Mouse (Mus musculus) limb, embryonic 15.5 days (tissue): Measurements from ENCODE around the gene Cgref1. TPM values are rescaled to one million over a fixed set of nuclear protein-coding genes. Genes with fewer than 3 reads are reported as not detected.

ENCODE experiments used
- ATAC-seq: fragments of 200-750 bp; cut with Nextera tagmentation; 2 replicates; pipeline ENCODE4 v1.8.0; 2017; ENCODE audit warnings: low read depth, moderate TSS enrichment; ENCODE audit not compliant: insufficient number of reproducible peaks, low FRiP score, low TSS enrichment
- H3K27ac ChIP-seq: fragments of 300-500 bp; sonication (generic); 2 replicates; pipeline ENCODE4 v1.5.1; 2015; ENCODE audit warnings: moderate library complexity, mild to moderate bottlenecking, inconsistent platforms
- H3K27me3 ChIP-seq: fragments of 300-500 bp; sonication (generic); 2 replicates; pipeline ENCODE4 v1.6.1; 2015; ENCODE audit warnings: inconsistent platforms
- H3K36me3 ChIP-seq: fragments of 300-500 bp; sonication (generic); 2 replicates; pipeline ENCODE4 v1.6.1; 2015; ENCODE audit warnings: inconsistent platforms
- H3K4me1 ChIP-seq: fragments of 300-500 bp; sonication (generic); 2 replicates; pipeline ENCODE4 v1.6.1; 2015; ENCODE audit warnings: inconsistent platforms
- H3K4me2 ChIP-seq: fragments of 300-500 bp; sonication (generic); 2 replicates; pipeline ENCODE4 v1.6.1; 2015; ENCODE audit warnings: mild to moderate bottlenecking, inconsistent platforms
- H3K4me3 ChIP-seq: fragments of 300-500 bp; sonication (generic); 2 replicates; pipeline ENCODE4 v1.5.1; 2015; ENCODE audit warnings: mild to moderate bottlenecking, inconsistent platforms
- H3K9ac ChIP-seq: fragments of 300-500 bp; sonication (generic); 2 replicates; pipeline ENCODE4 v1.6.1; 2015; ENCODE audit warnings: inconsistent platforms
- H3K9me3 ChIP-seq: fragments of 300-500 bp; sonication (generic); 2 replicates; pipeline ENCODE4 v1.6.1; 2016; ENCODE audit warnings: inconsistent platforms
- WGBS: fragments of 180-500 bp; shearing (Covaris S2); methylation state at CpG from one replicate; pipeline ENCODE4 v1.1.7; 2015; 5-methylcytosine and 5-hydroxymethylcytosine counted together
- polyA plus RNA-seq: library from polyadenylated mRNA; unstranded; fragments of >200 nt; fragmentation: Nextera tagmentation; extraction: Ambion mirVana; gene quantifications from 2 replicates; pipeline ENCODE4 v1.2.1, GENCODE M21; 2015

Gene Cgref1
- polyA plus RNA-seq, 1 experiment from 2014 or later, result 21.0 TPM

DNA sequence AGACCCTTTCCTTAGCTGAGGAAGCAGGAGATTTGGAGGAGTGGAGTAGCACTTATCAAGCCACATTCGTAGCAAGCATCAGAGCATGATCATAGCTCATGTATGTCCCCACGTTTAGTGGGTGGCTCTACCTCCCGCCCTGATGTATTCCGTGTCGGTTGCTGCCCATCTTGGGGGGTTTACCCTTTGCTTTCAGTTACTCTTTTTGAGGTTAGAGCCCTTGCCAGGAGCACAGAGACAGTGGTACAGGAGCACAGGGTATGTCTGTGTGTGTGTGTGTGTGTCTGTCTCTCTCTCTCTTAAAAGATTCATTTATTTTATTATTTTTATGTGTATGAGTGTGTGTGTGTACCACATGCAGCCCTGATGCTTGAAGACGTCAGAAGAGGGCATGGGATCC is 22.3 kb downstream of the Cgref1 start:
- H3K9ac ChIP-seq, result no peak overlapping the region
- peaks cover 32% of the 10 kb centered on the region for H3K36me3 ChIP-seq
- no peak overlapping the region for H3K4me3 ChIP-seq
- WGBS, result 80% methylated on average over 6 of the region's 6 CpGs
- no peak overlapping the region for H3K4me2 ChIP-seq
- peaks cover 51% of the 10 kb centered on the region for H3K4me1 ChIP-seq
- H3K27ac ChIP-seq, result no peak overlapping the region
- no peaks in the 10 kb centered on the region for H3K27me3 ChIP-seq
- no peaks in the 10 kb centered on the region for H3K9me3 ChIP-seq
- ATAC-seq, result no peak

DNA sequence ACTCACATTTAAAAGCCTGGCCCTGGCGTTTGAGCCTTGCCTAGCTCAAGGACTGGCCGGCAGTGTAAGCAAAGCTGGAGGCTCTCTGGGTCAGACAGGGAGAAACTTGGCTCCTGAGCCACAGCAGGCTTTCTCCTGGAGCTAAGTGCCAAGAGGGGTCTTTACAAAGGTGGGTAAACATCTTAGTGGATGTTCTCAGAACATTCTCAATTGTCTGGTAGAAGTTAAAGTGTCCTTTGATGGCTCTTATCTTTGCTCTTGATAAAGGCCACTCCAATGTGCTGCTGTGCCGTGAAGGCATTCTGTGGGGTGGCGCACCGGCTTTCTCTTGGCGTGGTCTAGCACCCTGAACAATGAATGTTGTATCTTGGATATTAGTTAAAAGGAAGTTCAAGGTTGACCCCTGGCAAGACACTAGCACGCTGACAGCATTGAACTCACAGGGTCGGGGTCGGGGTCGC is 22.8 kb downstream of the Cgref1 start:
- no peaks in the 10 kb centered on the region for H3K27me3 ChIP-seq
- ATAC-seq, result no peak
- H3K4me2 ChIP-seq, result peak overlapping the region; percentile 76
- H3K4me3 ChIP-seq, result peak overlapping the region; percentile 49; the same call in 1 of the 2 replicates
- H3K27ac ChIP-seq, result peak overlapping the region; percentile 92
- peaks cover 38% of the 10 kb centered on the region for H3K36me3 ChIP-seq
- WGBS, result 69% methylated on average over 10 of the region's 10 CpGs
- no peak overlapping the region for H3K9ac ChIP-seq
- no peaks in the 10 kb centered on the region for H3K9me3 ChIP-seq
- peaks cover 54% of the 10 kb centered on the region for H3K4me1 ChIP-seq

DNA sequence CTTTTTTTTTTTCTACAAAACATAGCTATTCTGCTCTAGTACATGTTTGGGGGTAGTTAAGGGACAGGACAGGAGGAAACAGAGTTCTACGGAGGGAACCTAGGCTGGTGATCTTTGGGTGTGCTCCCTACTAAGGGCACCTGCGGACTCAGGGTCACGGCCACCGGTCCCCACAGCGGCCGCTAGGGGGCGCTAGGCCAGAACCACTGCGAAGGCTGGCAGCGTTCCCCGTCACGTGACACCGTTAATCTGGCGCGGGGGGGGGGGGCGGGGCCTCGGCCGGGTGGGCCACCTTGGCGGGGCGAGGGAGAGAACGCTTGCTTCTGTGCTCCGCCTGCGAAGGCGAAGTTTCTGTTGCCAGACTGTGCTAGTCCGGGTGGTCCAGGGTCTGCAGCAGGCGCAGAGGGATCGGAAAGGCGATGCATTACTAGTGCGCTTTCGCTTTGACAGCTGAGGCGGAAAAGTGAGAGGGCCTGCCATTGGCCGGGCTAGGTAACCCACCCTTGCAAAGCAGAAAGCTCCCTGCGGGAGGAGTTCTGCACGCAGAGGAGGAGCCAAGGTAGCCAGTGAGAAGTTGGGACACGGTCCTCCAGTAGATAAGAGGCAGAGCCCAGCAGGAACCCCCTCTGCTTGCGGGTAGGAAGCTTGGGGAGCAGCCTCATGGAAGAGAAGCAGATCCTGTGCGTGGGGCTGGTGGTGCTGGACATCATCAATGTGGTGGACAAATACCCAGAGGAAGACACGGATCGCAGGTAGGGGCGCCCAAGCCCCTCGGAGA is 23.9 kb downstream of the Cgref1 start, which contains the start of gene Khk:
Khk (plus strand) TSS at position 176 of the 778 bp plus-strand sequence.
- H3K4me1 ChIP-seq, result peaks cover 65% of the 10 kb centered on the region
- peak; percentile 83 for ATAC-seq

DNA sequence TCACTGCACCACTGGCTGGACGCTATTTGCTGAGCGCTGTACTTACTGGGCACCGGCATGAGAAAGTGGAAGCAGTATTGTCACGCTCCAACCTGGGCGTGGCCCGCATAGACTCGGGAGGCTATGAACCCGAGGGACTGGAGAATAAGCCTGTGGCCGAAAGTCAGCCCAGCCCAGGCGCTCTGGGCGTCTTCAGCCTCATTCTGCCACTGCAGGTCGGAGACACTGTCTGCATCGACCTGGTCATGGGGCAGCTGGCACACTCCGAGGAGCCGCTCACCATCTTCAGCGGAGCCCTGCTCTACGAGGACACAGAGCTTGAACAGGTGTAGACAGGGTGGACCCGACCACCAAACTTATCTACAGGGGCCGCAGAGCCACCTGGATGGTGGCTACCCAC is 24.8 kb downstream of the Cgref1 start:
- no peak overlapping the region for H3K4me2 ChIP-seq
- no peak overlapping the region for H3K4me3 ChIP-seq
- peak overlapping the region; percentile 67; the same call in 1 of the 2 replicates for H3K27ac ChIP-seq
- no peaks in the 10 kb centered on the region for H3K9me3 ChIP-seq
- no peaks in the 10 kb centered on the region for H3K27me3 ChIP-seq
- 69% methylated on average over 19 of the region's 19 CpGs for WGBS
- no peak overlapping the region for H3K9ac ChIP-seq
- H3K4me1 ChIP-seq, result peaks cover 70% of the 10 kb centered on the region
- peaks cover 46% of the 10 kb centered on the region for H3K36me3 ChIP-seq
- ATAC-seq, result no peak

More for the DNA sequence above, 23.9 kb downstream of the Cgref1 start, which contains the start of gene Khk:
- peak within 1 kb of the TSS; percentile 42 for H3K9ac ChIP-seq
- WGBS, result under 1% methylated on average over 38 of the region's 40 CpGs
- H3K27ac ChIP-seq, result peak within 1 kb of the TSS; percentile 92
- peak within 1 kb of the TSS; percentile 49 for H3K4me3 ChIP-seq
- peak within 1 kb of the TSS; percentile 76 for H3K4me2 ChIP-seq
- no peaks in the 10 kb centered on the region for H3K9me3 ChIP-seq
- no peaks in the 10 kb centered on the region for H3K27me3 ChIP-seq
- peaks cover 46% of the 10 kb centered on the region for H3K36me3 ChIP-seq

DNA sequence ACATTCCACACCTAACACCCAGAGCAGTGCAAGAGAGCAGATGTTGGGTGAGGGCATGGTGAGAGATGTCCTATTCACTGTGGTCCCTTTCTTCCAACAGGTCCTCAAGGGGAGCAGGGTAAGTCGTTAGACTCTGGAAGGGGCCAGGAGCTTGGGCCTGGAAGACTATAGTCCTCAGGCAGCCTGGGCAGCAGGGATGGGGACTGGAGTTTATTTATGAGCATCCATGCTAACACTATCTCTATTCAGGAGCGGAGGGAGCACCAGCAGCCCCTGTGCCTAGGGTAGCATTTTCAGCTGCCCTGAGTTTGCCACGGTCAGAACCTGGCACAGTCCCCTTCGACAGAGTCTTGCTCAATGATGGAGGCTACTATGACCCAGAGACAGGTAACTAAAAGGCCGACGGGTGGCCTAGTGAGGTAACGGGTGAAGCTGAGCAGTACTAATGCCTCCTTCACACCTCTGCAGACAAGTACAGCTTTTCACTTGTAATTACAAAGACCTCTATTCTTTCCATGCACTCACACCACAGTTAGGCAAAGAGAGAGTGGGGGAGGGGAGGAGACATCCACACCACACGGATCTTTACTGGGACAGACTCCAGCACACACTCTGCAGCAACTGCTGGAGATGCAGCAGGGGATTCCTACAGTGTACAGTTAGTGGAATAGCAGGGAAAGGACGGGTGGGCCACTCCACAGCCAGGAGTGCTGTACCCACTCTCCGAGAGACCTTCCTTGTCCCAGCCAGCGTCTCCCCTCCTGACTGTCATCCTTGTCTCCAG is 25.4 kb downstream of the Cgref1 start:
- 0 out of 2 replicates have a peak, but pooled peaks have one; percentile 20 for ATAC-seq
- Histone ChIP-seq H3K9me3 (no peaks in the 10 kb centered on the region), H3K4me2 (no peak overlapping the region), H3K4me3 (no peak overlapping the region), H3K9ac (no peak overlapping the region), H3K27ac (peak overlapping the region; percentile 67), H3K36me3 (peaks cover 44% of the 10 kb centered on the region), H3K4me1 (peaks cover 76% of the 10 kb centered on the region), H3K27me3 (no peaks in the 10 kb centered on the region)
- 64% methylated on average over 11 of the region's 11 CpGs for WGBS

DNA sequence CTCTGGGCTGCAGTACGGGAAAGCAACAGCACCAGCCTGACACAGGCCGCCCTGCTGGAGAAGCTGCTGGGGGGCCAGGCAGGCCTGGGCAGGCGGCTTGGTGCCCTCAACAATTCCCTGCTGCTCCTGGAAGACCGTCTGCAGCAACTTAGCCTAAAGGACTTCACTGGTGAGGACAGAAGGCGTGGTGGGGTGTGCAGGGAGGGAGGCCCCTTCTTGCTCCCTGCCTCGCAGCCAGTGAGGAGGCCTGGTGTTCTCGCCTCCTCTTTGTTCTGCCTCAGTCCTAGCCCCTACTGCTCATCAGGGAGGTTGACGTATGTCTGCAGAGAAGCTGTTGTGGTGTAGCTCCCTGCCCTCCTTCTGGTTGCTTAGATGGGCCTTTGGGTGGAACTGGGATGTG is 26.7 kb downstream of the Cgref1 start:
- Histone ChIP-seq H3K36me3 (peaks cover 44% of the 10 kb centered on the region), H3K4me1 (peaks cover 86% of the 10 kb centered on the region), H3K9me3 (no peaks in the 10 kb centered on the region), H3K27ac (0 out of 2 replicates have a peak overlapping the region, but pooled peaks have one; percentile 54), H3K4me2 (no peak overlapping the region), H3K27me3 (no peaks in the 10 kb centered on the region), H3K4me3 (no peak overlapping the region), H3K9ac (no peak overlapping the region)
- ATAC-seq, result no peak
- whole genome bisulfite sequencing, result 71% methylated on average over 8 of the region's 8 CpGs

DNA sequence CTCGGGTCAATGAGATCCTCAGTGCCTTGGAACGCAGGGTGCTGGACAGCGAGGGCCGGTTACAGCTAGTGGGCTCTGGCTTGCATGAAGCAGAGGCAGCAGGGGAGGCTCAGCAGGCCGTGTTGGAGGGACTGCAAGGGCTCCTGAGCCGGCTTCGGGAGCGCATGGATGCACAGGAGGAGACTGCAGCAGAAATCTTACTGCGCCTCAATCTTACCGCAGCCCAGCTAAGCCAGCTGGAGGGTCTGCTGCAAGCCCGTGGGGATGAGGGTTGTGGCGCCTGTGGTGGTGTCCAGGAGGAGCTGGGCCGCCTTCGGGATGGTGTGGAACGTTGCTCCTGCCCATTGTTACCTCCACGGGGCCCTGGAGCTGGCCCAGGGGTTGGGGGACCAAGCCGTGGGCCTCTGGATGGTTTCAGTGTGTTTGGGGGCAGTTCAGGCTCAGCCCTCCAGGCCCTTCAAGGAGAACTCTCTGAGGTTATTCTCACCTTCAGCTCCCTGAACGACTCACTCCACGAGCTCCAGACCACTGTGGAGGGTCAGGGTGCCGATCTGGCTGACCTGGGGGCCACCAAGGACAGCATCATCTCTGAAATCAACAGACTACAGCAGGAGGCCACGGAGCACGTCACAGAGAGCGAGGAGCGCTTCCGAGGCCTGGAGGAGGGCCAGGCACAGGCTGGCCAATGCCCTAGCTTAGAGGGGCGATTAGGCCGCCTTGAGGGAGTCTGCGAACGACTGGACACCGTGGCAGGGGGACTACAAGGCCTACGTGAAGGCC is 27.3 kb downstream of the Cgref1 start:
- H3K9ac ChIP-seq, result no peak overlapping the region
- ATAC-seq, result no peak
- peak overlapping the region; percentile 54; the same call in 1 of the 2 replicates for H3K27ac ChIP-seq
- no peak overlapping the region for H3K4me3 ChIP-seq
- no peak overlapping the region for H3K4me2 ChIP-seq
- H3K27me3 ChIP-seq, result no peaks in the 10 kb centered on the region
- H3K9me3 ChIP-seq, result no peaks in the 10 kb centered on the region
- H3K36me3 ChIP-seq, result peaks cover 44% of the 10 kb centered on the region
- peaks cover 91% of the 10 kb centered on the region for H3K4me1 ChIP-seq
- WGBS, result 87% methylated on average over 31 of the region's 31 CpGs

DNA sequence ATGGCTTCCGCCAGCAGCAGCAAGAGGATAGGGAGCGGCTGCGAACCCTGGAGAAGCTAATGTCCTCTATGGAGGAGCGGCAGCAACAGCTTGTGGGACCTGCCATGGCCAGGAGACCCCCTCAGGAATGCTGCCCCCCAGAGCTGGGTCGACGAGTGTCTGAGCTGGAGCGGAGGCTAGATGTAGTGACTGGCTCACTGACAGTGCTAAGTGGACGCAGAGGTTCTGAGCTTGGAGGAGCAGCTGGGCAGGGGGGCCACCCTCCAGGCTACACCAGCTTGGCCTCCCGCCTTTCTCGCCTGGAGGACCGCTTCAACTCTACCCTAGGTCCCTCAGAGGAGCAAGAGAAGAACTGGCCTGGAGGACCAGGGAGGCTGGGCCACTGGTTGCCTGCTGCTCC is 28.0 kb downstream of the Cgref1 start:
- WGBS, result 88% methylated on average over 11 of the region's 11 CpGs
- H3K9ac ChIP-seq, result no peak overlapping the region
- H3K4me3 ChIP-seq, result no peak overlapping the region
- peak overlapping the region; percentile 40 for H3K27ac ChIP-seq
- no peak for ATAC-seq
- H3K27me3 ChIP-seq, result no peaks in the 10 kb centered on the region
- no peak overlapping the region for H3K4me2 ChIP-seq
- peaks cover 44% of the 10 kb centered on the region for H3K36me3 ChIP-seq
- no peaks in the 10 kb centered on the region for H3K9me3 ChIP-seq
- peaks cover 91% of the 10 kb centered on the region for H3K4me1 ChIP-seq

DNA sequence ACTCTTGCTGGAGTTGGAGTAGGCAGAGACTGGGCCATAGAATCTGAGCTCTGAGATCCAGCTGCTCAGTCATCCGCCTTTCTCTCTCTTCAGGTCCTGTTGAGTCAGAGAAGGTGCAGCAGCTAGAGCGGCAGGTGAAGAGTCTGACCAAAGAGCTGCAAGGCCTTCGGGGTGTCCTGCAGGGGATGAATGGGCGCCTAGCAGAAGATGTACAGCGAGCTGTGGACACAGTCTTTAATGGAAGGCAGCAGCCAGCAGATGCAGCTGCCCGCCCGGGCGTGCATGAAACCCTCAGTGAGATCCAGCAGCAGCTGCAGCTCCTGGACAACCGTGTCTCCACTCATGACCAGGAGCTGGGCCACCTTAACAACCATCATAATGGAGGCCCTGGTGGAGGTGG is 28.6 kb downstream of the Cgref1 start:
- Histone ChIP-seq H3K4me2 (no peak overlapping the region), H3K27me3 (no peaks in the 10 kb centered on the region), H3K27ac (peak overlapping the region; percentile 40), H3K36me3 (peaks cover 44% of the 10 kb centered on the region), H3K9ac (no peak overlapping the region), H3K4me3 (no peak overlapping the region), H3K4me1 (peaks cover 91% of the 10 kb centered on the region), H3K9me3 (no peaks in the 10 kb centered on the region)
- WGBS, result 90% methylated on average over 9 of the region's 9 CpGs
- no peak for ATAC-seq

DNA sequence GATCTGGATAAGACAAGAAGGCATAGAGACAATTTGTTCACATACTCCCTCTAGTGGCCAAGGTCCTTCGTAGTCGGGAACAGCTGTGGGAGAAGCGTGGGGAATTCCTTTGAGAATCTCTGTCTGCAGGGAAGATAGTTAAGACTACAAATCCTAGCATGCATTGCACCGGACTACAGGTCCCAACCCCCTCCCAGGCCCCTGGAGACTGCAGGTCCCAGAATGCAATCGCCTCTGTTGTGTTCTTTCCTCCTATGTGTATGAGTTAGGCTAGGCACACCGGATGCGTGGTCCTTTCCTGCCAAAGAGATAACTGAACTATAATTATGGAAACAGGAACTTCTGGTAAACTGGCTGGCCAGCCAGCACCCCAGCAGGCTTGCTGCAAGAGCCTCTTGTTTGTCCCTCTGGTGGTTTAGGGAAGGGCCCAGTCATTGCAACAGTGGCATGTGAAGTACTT is 29.4 kb downstream of the Cgref1 start:
- ATAC-seq, result peak; percentile 23; the same call in 1 of the 2 replicates
- Histone ChIP-seq H3K4me1 (peaks cover 90% of the 10 kb centered on the region), H3K4me2 (peak overlapping the region; percentile 89)

DNA sequence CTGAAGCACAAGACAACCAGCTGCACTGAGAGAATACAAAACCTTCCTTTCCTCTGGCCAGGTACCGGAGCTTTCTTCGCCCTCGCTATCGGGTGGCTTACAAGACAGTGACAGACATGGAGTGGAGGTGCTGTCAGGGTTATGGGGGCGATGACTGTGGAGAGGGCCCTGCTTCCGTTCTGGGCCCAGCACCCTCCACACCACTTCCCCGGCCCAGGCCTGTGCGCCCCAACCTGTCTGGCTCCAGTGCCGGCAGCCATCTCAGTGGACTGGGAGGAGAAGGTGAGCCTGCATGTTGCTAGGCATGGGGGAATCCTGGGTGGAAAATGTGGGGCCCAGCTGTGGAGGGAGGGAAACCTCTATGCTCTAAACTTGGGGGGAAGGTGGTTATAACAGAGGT is 29.9 kb downstream of the Cgref1 start:
- H3K27me3 ChIP-seq, result no peaks in the 10 kb centered on the region
- no peaks in the 10 kb centered on the region for H3K9me3 ChIP-seq
- H3K4me1 ChIP-seq, result peaks cover 90% of the 10 kb centered on the region
- peaks cover 37% of the 10 kb centered on the region for H3K36me3 ChIP-seq
- ATAC-seq, result no peak
- peak overlapping the region; percentile 53 for H3K4me3 ChIP-seq
- peak overlapping the region; percentile 98 for H3K27ac ChIP-seq
- 34% methylated on average over 9 of the region's 9 CpGs for WGBS
- H3K4me2 ChIP-seq, result peak overlapping the region; percentile 89
- peak overlapping the region; percentile 64 for H3K9ac ChIP-seq

More for the DNA sequence above, 29.4 kb downstream of the Cgref1 start:
- H3K36me3 ChIP-seq, result peaks cover 43% of the 10 kb centered on the region
- H3K9ac ChIP-seq, result no peak overlapping the region
- peak overlapping the region; percentile 98 for H3K27ac ChIP-seq
- 7% methylated on average over 7 of the region's 7 CpGs for WGBS
- peak overlapping the region; percentile 53 for H3K4me3 ChIP-seq
- H3K9me3 ChIP-seq, result no peaks in the 10 kb centered on the region
- H3K27me3 ChIP-seq, result no peaks in the 10 kb centered on the region
